Mouse (Mus musculus): Measurements from ENCODE around the gene Ahsa2.
A peak's percentile ranks its signal among the peaks of the same experiment; 100 is the strongest.

DNA sequence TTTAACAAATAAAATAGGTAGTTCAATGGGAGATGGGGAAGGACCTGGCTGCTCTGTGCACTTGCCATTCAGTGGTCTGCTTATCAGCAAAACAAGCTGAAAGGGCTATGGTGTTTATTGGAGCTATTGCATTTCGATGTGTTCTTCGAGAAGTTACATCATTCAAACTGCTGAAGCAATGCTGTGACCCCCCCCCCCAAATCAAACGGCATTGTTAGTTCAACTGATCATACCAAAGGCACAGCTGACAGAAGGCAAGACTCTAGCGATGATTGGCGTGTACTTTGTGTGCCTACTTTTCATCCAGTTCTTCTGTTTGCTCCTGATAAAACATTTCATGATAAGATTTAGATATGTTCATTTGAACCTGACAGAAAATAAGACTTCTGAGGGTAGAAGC is 779 bp upstream of the Ahsa2 start:
- TF ChIP-seq MAX (IDR thresholded peaks at IDR 0.05; ENCODE audit: low read length) (peak; percentile 44; the same call in 1 of the 2 replicates), POLR2A (IDR thresholded peaks at IDR 0.05; ENCODE audit: low read depth, low read length) (no peak)

All from CH12.LX (cell line).